Mouse (Mus musculus) v-Abl transformed pro-B cells (cell line): ENCODE measurements around the gene Iqcj.
"Not testable (repeated sequence)": the region's sequence is repeated elsewhere in the genome, so short reads cannot be mapped to it uniquely, and the experiment has no call there.

Experiments
- in situ Hi-C, 2 experiments: fragments of 400-800 bp; cut with MboI; formaldehyde crosslinking; loops; one replicate each; pipeline ENCODE4 v1.15.1; 2025; ENCODE audit not compliant: unreplicated experiment in 2 of 2

The Iqcj gene

DNA sequence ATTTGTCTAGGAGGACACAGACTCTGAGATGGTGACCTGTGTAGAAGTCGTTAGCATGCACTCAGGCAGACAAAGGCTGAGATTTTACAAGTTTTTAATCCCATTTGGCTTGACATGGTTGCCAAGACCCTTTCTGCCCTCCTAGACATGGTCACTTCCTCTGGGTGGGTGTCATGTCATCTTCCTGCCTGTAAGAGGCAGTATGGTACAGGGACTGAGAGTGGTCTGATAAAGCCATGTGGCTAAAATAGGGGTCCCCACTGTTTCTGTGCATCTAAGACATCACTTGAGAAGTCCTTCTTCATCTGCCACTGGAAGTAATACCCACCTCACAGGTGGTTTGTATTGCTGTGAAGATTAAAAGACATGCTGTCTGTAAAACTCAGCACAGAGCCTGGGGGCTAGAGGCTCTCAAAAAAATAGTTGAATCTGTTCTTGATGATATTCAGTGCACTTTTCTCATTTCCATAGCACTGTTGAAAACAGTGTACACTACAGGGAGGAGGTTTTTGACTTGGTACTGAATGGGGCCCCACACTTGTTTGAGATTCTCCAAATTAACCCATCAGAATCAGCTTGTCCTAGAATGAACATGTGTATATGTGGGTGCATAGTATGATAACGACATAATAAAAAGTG lies 167.3 kb downstream of the Iqcj start:
- in situ Hi-C loops = loop anchor here (10.0 to 25.0 kb wide), 8 partner anchors 553 to 1853 kb away; partner anchors contain the start of gene Gfm1 (in 1 of the 2)

DNA sequence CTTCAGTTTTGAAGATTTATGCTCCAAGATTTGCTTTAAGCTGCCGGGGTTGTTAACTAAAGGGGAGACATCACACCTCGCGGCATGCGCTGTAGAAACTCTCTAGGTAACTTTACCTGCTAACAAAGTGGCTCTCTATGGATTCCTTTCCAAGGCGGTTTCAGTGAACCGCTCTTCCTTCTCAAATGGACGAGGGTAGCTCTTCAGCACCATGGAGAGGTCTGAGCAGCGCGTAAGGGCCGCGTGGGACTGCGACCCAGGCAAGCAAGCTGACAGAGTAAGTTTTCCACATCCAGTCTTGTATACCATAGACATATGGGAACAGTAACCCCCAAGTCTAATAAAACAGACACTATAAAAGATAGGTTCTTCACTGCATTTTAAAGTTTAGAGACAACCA lies 172.7 kb downstream of the Iqcj start, which contains the start of gene Schip1:
Gene Schip1, plus strand, starts transcription at position 72 of the 400 bp plus-strand sequence.
- in situ Hi-C loops = loop anchor here (10.0 to 25.0 kb wide), 7 partner anchors 548 to 1848 kb away; partner anchors contain the start of gene Gfm1 (in 1 of the 2)

GRCm38 (mm10) chr3:68071395-68072386 lies 179.7 kb downstream of the Iqcj start:
- in situ Hi-C loops = loop anchor here (25.0 kb wide), 6 partner anchors 541 to 1841 kb away; partner anchors contain the start of gene Gfm1 (in 1 of the 2)

GRCm38 (mm10) chr3:68077406-68077805 lies 185.4 kb downstream of the Iqcj start:
- in situ Hi-C loops = no loop called here

- in situ Hi-C loops = no loop called here
Measured at GRCm38 (mm10) chr3:68085024-68085423, 193.0 kb downstream of the Iqcj start.

DNA sequence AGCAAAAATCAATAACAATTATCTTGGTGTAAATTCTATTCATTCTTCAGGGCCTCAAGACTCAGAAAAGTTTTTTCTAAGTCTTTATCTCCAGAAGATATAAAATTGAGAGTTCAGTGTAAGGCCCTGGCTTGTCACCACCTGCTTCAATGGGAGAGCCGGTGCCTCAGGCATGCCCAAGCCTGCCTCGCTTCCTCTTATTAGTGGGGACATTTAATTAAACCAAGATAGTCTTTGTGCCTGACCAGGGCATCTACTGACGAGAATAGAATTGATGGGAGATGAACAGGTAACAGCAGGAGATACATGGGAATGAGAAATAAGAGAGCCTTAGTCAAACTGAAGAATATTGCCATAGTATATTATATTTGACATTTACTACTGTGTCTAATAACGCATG lies 200.1 kb downstream of the Iqcj start:
- in situ Hi-C loops = no loop called here

DNA sequence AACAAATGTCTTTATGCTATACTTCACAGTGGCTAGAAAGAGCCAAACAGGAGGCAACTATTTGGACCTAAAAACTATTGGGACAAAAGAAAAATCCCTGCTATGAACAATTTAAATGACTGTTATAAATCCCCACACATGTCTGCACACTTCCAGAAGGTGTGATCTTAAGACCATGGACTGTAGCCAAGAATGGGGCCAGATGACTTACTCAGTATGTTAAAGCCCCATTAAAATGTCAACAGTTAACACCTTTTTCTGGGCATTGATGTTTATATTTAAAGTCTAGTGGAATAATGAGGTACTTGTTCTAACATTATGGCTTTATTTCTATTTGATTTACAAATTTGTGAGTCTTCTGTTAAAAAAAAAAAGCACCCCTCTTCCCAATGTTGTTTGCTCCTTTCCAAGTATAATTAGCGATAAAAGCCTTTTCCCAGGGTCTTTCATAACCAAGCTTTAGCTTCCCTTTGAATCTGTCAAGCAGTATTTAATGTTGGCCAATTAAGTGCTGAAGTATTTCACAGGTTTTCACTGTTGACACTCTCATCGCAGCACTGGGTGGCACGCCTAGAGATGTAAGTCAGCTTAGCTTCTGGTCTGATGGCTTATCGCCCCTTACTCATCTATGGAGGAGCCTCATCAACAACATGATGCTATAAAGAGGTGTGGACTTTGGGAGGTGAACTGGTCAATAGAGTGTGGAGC lies 204.9 kb downstream of the Iqcj start:
- in situ Hi-C loops = no loop called here

- in situ Hi-C loops = not testable (repeated sequence)
Measured at GRCm38 (mm10) chr3:68099561-68099960, 207.5 kb downstream of the Iqcj start.

DNA sequence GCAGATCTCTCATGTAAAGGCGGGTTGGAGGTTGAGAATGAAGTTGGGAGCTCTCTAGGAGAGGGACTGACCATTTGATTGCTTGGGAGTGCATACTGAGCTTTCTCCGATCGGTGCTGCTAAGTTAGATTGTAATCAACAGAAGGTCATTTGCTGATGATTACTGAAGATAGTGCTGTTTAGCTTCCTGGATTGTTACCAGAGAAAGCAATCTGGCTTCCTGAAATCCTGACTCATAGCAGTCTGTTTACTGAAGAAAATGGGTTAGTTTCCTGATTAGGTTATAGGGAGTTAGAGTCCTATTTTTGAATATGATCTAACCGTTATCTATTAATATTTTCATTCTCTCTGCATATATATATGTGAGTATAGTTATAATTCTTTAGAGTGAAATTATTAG lies 209.3 kb downstream of the Iqcj start:
- in situ Hi-C loops = no loop called here

DNA sequence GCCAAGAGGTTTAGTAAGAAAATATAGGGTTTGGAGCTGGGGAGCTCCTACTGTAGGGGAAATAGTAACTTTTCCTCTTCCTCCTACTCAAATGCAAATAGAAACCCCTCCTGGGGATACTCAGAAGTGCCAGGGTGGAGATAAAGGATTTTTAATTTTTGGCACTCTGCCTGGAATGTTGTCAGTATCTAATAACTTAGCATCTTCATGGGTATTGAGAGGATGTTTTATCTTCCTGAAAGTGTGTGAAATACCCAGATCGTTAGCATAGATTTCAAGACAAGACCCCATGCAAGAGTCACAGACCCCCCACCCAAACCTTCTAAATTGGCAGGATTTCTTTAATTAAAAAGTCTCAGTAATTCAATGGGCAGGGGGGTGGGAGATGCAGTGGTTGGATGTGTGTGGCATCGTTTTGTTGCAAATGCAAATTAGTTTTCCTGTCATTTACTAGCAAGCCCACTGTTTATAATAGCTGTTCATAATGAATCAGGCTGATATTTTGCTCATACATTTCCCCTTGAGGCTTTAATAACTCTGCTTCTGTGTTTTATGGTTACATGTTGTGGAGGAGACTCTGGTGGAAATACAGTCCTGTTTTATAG lies 213.2 kb downstream of the Iqcj start:
- in situ Hi-C loops = no loop called here
